Mouse (Mus musculus): Measurements from ENCODE around the gene Tm9sf2. TPM values are rescaled to one million over a fixed set of nuclear protein-coding genes. Genes with fewer than 3 reads are reported as not detected.

Gene Tm9sf2
- total RNA-seq, 2 experiments from 2014 or later, result 66.1 to 71.7 TPM

- Histone ChIP-seq H3K4me3 (peak overlapping the region; percentile 86), H3K27ac (peak overlapping the region; percentile 96)
- TF ChIP-seq CTCF (IDR thresholded peaks at IDR 0.05), result no peak
- DNase-seq, result peak; percentile 25
- intact Hi-C loops (cut with DNase I), result no loop called here
Observed at GRCm38 (mm10) chr14:122105391-122106285, 1.2 kb upstream of the Tm9sf2 start.

- intact Hi-C loops (cut with DNase I), result no loop called here
- peak overlapping the region; percentile 96 for H3K27ac ChIP-seq
- DNase-seq, result peak; percentile 59
- peak; percentile 41 for TF ChIP-seq CTCF (IDR thresholded peaks at IDR 0.05)
- peak overlapping the region; percentile 86 for H3K4me3 ChIP-seq
Observed at GRCm38 (mm10) chr14:122107481-122108214, 810 bp downstream of the Tm9sf2 start.

GRCm38 (mm10) chr14:122111681-122112080 lies 4.8 kb downstream of the Tm9sf2 start:
- intact Hi-C loops (cut with DNase I), result loop anchor here (5.0 kb wide), 1 partner anchor 34 kb away; no protein-coding TSS in a partner anchor
- peak; percentile 29 for TF ChIP-seq CTCF (IDR thresholded peaks at IDR 0.05)
- H3K4me3 ChIP-seq, result no peak overlapping the region
- H3K27ac ChIP-seq, result no peak overlapping the region
- no peak for DNase-seq

GRCm38 (mm10) chr14:122112311-122112710 lies 5.5 kb downstream of the Tm9sf2 start:
- H3K4me3 ChIP-seq, result no peak overlapping the region
- H3K27ac ChIP-seq, result peak overlapping the region; percentile 25; the same call in 1 of the 2 replicates
- intact Hi-C loops (cut with DNase I), result loop anchor here (5.0 kb wide), 1 partner anchor 35 kb away; no protein-coding TSS in a partner anchor
- DNase-seq, result no peak
- TF ChIP-seq CTCF (IDR thresholded peaks at IDR 0.05), result no peak

GRCm38 (mm10) chr14:122116200-122116599 lies 9.4 kb downstream of the Tm9sf2 start:
- DNase-seq, result no peak
- intact Hi-C loops (cut with DNase I), result no loop called here
- TF ChIP-seq CTCF (IDR thresholded peaks at IDR 0.05), result no peak
- peak overlapping the region; percentile 40; the same call in 1 of the 2 replicates for H3K27ac ChIP-seq
- H3K4me3 ChIP-seq, result no peak overlapping the region

GRCm38 (mm10) chr14:122130111-122130797 lies 23.4 kb downstream of the Tm9sf2 start:
- intact Hi-C loops (cut with DNase I), result loop anchor here (1.0 to 5.0 kb wide), 2 partner anchors 66 to 203 kb away; no protein-coding TSS in a partner anchor
- peak; percentile 68 for TF ChIP-seq CTCF (IDR thresholded peaks at IDR 0.05)
- no peak for DNase-seq
- Histone ChIP-seq H3K4me3 (no peak overlapping the region), H3K27ac (no peak overlapping the region)

GRCm38 (mm10) chr14:122131644-122132043 lies 24.8 kb downstream of the Tm9sf2 start:
- no peak for DNase-seq
- intact Hi-C loops (cut with DNase I), result loop anchor here (5.0 kb wide), 1 partner anchor 204 kb away; no protein-coding TSS in a partner anchor
- Histone ChIP-seq H3K4me3 (no peak overlapping the region), H3K27ac (no peak overlapping the region)
- TF ChIP-seq CTCF (IDR thresholded peaks at IDR 0.05), result no peak

- Histone ChIP-seq H3K4me3 (no peak overlapping the region), H3K27ac (no peak overlapping the region)
- intact Hi-C loops (cut with DNase I), result no loop called here
- DNase-seq, result no peak
- TF ChIP-seq CTCF (IDR thresholded peaks at IDR 0.05), result no peak
Observed at GRCm38 (mm10) chr14:122136368-122136928, 29.6 kb downstream of the Tm9sf2 start.

- TF ChIP-seq CTCF (IDR thresholded peaks at IDR 0.05), result no peak
- Histone ChIP-seq H3K27ac (no peak overlapping the region), H3K4me3 (no peak overlapping the region)
- DNase-seq, result no peak
- intact Hi-C loops (cut with DNase I), result no loop called here
Observed at GRCm38 (mm10) chr14:122137234-122137633, 30.4 kb downstream of the Tm9sf2 start.

GRCm38 (mm10) chr14:122140126-122140525 lies 33.3 kb downstream of the Tm9sf2 start:
- intact Hi-C loops (cut with DNase I), result no loop called here
- H3K27ac ChIP-seq, result no peak overlapping the region
- no peak for TF ChIP-seq CTCF (IDR thresholded peaks at IDR 0.05)

GRCm38 (mm10) chr14:122143585-122144269 lies 36.9 kb downstream of the Tm9sf2 start:
- intact Hi-C loops (cut with DNase I), result no loop called here
- DNase-seq, result no peak
- no peak overlapping the region for H3K4me3 ChIP-seq
- no peak overlapping the region for H3K27ac ChIP-seq
- no peak for TF ChIP-seq CTCF (IDR thresholded peaks at IDR 0.05)

More at GRCm38 (mm10) chr14:122140126-122140525, 33.3 kb downstream of the Tm9sf2 start:
- H3K4me3 ChIP-seq, result no peak overlapping the region
- DNase-seq, result no peak

Data from gastrocnemius, adult 2 months (tissue).